Mouse (Mus musculus): Measurements from ENCODE around the gene Lrfn2.

- no peak for TF ChIP-seq CTCF (IDR thresholded peaks at IDR 0.05; ENCODE audit: low read depth, low read length)
- TF ChIP-seq EP300 (IDR thresholded peaks at IDR 0.05; ENCODE audit: insufficient read depth, low read depth, low read length): no peak
- TF ChIP-seq POLR2A (IDR thresholded peaks at IDR 0.05; ENCODE audit: insufficient read depth, low read length): no peak
These were observed 24.0 kb downstream of the Lrfn2 start for GRCm38 (mm10) chr17:48956033-48956631.
